Mouse (Mus musculus): Measurements from ENCODE around the gene Vapb.

DNA sequence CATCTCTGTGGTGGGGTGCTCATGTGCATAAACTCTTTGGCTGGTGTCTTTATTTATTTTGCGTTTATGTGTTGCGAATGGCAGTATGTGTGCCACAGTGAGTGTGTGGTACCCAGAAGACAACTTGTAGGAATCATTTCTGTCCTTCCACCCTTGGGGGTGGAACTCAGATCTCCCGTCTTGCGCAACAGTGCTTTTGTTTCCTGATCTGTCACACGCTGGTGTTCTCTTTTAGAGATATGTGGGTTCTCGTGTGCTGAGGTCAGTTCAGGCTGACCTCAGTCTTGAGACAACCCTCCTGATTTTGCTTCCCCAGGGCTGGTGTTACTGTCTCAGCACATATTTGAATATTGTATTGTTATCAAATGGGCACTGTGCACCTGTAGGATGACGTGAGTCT is 1.8 kb downstream of the Vapb start:
- TF ChIP-seq EP300 (IDR thresholded peaks at IDR 0.05; ENCODE audit: insufficient read depth, low read depth, low read length) (no peak), POLR2A (IDR thresholded peaks at IDR 0.05; ENCODE audit: insufficient read depth, low read depth, low read length) (no peak)
